Mouse (Mus musculus): ENCODE measurements around the gene 4931400O07Rik.

GRCm38 (mm10) chrX:62467691-62468090 lies at the start of gene 4931400O07Rik:
- no peak for TF ChIP-seq CTCF (IDR thresholded peaks at IDR 0.05 in 2 of 3, conservative IDR thresholded peaks at IDR 0.05 in 1 of 3; ENCODE audit: control insufficient read depth in 1 of 3, insufficient read depth in 1 of 3, low read depth in 2 of 3, low read length in 3 of 3, poor library complexity in 1 of 3, severe bottlenecking in 1 of 3)
- no peak for TF ChIP-seq POLR2A (IDR thresholded peaks at IDR 0.05; ENCODE audit: control insufficient read depth in 1 of 2, insufficient read depth in 1 of 2, low read depth in 1 of 2, low read length in 2 of 2, poor library complexity in 1 of 2)
- no peak for TF ChIP-seq UBTF (IDR thresholded peaks at IDR 0.05; ENCODE audit: borderline replicate concordance, insufficient read depth, low read depth, low read length)
- TF ChIP-seq MAX (IDR thresholded peaks at IDR 0.05; ENCODE audit: low read length) = no peak
- TF ChIP-seq E2F4 (IDR thresholded peaks at IDR 0.05; ENCODE audit: borderline replicate concordance, low read depth, low read length) = no peak
- no peak for TF ChIP-seq USF2 (IDR thresholded peaks at IDR 0.05; ENCODE audit: borderline replicate concordance in 1 of 2, insufficient read depth in 1 of 2, low read depth in 1 of 2, low read length in 2 of 2)
- no peak for TF ChIP-seq GATA1 (IDR thresholded peaks at IDR 0.05; ENCODE audit: low read depth, low read length)
- TF ChIP-seq ZMIZ1 (IDR thresholded peaks at IDR 0.05; ENCODE audit: low read depth, low read length) = no peak
- TF ChIP-seq RAD21 (IDR thresholded peaks at IDR 0.05; ENCODE audit: low read depth, low read length) = no peak
- TF ChIP-seq NRF1 (IDR thresholded peaks at IDR 0.05; ENCODE audit: insufficient read depth, low read depth, low read length, poor library complexity, severe bottlenecking) = no peak
- no peak for TF ChIP-seq MAFK (IDR thresholded peaks at IDR 0.05; ENCODE audit: borderline replicate concordance, low read depth, low read length)
- TF ChIP-seq RCOR1 (IDR thresholded peaks at IDR 0.05; ENCODE audit: low read depth, low read length) = no peak
- no peak for TF ChIP-seq USF1 (IDR thresholded peaks at IDR 0.05; ENCODE audit: low read depth, low read length)
- TF ChIP-seq GABPA (IDR thresholded peaks at IDR 0.05; ENCODE audit: low read depth, low read length) = no peak

Measured in MEL (cell line).